Mouse (Mus musculus): ENCODE data around the gene Gfra1.

Gene Gfra1

GRCm38 (mm10) chr19:58266600-58266999 is 189.1 kb downstream of the Gfra1 start:
- DNase-seq (ENCODE audit: extremely low read depth, low read depth, low spot score), result no peak

DNA sequence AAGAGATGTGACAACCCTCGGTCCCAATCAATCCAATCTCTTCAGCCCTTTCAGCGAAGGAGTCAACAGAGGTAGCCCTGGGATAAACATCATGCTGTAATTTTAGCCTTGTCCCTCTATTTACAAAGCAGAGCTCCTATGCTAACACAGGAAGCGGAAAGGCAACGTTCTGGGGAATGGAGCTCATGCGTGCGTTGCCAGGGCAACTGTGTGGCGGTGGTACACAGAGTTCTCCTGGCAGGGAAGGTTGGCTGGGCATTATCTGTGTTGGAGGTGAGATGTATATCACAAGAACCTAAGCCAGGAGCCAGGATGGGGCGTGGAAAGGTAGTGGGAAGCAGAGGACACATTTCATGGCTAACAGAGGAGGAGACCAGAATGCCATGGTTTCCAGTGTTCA is 194.8 kb downstream of the Gfra1 start:
- no peak for DNase-seq (ENCODE audit: extremely low read depth, low read depth, low spot score)

GRCm38 (mm10) chr19:58259250-58259649 is 196.5 kb downstream of the Gfra1 start:
- DNase-seq (ENCODE audit: extremely low read depth, low read depth, low spot score), result peak; percentile 34

- peak; percentile 40 for DNase-seq (ENCODE audit: extremely low read depth, low read depth, low spot score)
Measured at GRCm38 (mm10) chr19:58256485-58256884, 199.2 kb downstream of the Gfra1 start.

- no peak for DNase-seq (ENCODE audit: extremely low read depth, low read depth, low spot score)
Measured at GRCm38 (mm10) chr19:58255394-58255793, 200.3 kb downstream of the Gfra1 start.

- DNase-seq (ENCODE audit: extremely low read depth, low read depth, low spot score), result no peak
Measured at GRCm38 (mm10) chr19:58254172-58254571, 201.5 kb downstream of the Gfra1 start.

DNA sequence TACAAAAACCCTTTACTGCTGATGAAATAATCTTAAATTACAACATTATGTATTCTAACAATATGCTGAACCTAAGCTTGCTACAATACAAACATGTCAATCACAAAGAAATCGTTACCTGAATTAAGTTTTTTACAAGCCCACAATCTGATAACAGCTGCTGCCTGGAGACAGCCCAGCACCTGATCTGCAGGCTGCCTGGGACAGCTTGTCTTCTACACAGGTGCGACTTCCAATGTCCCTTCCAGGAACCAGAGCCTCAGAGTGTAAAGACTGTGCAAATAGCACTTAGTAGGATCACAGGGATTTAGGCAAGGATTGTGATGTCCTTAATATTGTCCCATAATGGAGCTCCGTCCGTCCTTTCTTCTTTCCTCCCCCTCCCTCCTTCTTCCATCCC is 204.0 kb downstream of the Gfra1 start:
- no peak for DNase-seq (ENCODE audit: extremely low read depth, low read depth, low spot score)

- no peak for DNase-seq (ENCODE audit: extremely low read depth, low read depth, low spot score)
Measured at GRCm38 (mm10) chr19:58251095-58251494, 204.6 kb downstream of the Gfra1 start.

- DNase-seq (ENCODE audit: extremely low read depth, low read depth, low spot score), result no peak
Measured at GRCm38 (mm10) chr19:58250237-58250636, 205.5 kb downstream of the Gfra1 start.

DNA sequence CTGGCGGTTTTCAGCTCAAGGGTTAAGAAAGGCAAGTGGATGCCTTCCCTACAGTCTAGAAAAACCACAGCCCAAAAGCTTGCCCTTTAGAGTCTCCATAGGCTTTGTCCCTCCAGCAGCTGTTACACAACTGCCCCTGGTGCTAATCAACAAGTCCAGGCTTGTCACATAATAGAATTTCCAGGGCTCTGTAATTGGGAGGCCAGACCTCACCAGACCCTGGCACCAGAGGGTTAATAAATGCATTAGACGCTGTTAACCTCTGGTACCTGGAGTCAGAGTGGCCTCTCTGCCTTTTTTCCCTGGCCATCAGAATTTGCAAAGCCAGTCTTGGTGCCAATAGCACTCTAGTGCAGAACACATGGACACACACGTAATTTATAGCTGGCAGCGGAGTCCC is 211.6 kb downstream of the Gfra1 start:
- DNase-seq (ENCODE audit: extremely low read depth, low read depth, low spot score), result no peak

DNA sequence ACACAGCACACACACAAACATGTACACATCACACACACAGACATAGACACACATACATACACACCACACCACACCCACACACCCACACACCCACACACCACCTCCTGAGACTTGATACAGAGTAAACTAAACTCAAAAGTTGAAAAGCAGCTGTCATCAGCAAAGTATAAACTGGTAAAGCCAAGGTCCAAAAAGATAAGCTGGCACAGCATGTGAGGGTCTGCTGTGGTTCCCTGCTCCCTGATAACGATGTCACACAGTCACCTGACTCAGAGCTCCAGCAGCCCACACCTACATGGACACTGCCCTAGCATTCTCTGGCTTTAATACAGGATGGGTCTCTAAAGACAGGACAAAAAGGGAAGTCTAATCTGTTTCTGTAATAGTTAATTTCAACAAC is 212.1 kb downstream of the Gfra1 start:
- no peak for DNase-seq (ENCODE audit: extremely low read depth, low read depth, low spot score)

- no peak for DNase-seq (ENCODE audit: extremely low read depth, low read depth, low spot score)
Measured at GRCm38 (mm10) chr19:58238325-58238724, 217.4 kb downstream of the Gfra1 start.

GRCm38 (mm10) chr19:58227725-58228124 is 228.0 kb downstream of the Gfra1 start:
- no peak for DNase-seq (ENCODE audit: extremely low read depth, low read depth, low spot score)

DNA sequence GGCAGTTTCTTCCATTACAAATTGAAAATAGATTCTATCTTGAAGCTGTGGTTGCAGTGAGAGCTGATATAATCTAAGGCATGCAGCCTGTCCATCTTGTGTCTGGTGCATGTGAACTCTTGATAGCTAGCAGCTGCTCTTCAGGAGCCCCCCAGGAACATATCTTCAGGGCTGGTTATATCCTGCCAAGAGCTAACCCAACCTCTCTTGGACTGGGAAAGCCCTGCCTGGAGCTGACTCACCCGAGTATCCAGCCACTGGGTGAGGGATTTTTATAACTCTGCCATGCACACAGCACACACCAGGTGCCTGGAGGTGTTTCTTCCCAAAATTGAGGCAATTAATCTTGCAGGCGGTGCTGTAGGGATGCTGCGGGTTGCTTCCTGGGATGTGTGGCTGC is 228.8 kb downstream of the Gfra1 start:
- DNase-seq (ENCODE audit: extremely low read depth, low read depth, low spot score), result no peak

GRCm38 (mm10) chr19:58220061-58220831 is 235.5 kb downstream of the Gfra1 start:
- DNase-seq (ENCODE audit: extremely low read depth, low read depth, low spot score), result peak; percentile 25

GRCm38 (mm10) chr19:58217591-58217990 is 238.1 kb downstream of the Gfra1 start:
- DNase-seq (ENCODE audit: extremely low read depth, low read depth, low spot score), result no peak

GRCm38 (mm10) chr19:58206496-58207044 is 249.1 kb downstream of the Gfra1 start:
- no peak for DNase-seq (ENCODE audit: extremely low read depth, low read depth, low spot score)

GRCm38 (mm10) chr19:58205470-58205869 is 250.2 kb downstream of the Gfra1 start:
- DNase-seq (ENCODE audit: extremely low read depth, low read depth, low spot score), result no peak

- no peak for DNase-seq (ENCODE audit: extremely low read depth, low read depth, low spot score)
Measured at GRCm38 (mm10) chr19:58202627-58203026, 253.1 kb downstream of the Gfra1 start.

GRCm38 (mm10) chr19:58199679-58200078 is 256.0 kb downstream of the Gfra1 start:
- DNase-seq (ENCODE audit: extremely low read depth, low read depth, low spot score), result no peak

DNA sequence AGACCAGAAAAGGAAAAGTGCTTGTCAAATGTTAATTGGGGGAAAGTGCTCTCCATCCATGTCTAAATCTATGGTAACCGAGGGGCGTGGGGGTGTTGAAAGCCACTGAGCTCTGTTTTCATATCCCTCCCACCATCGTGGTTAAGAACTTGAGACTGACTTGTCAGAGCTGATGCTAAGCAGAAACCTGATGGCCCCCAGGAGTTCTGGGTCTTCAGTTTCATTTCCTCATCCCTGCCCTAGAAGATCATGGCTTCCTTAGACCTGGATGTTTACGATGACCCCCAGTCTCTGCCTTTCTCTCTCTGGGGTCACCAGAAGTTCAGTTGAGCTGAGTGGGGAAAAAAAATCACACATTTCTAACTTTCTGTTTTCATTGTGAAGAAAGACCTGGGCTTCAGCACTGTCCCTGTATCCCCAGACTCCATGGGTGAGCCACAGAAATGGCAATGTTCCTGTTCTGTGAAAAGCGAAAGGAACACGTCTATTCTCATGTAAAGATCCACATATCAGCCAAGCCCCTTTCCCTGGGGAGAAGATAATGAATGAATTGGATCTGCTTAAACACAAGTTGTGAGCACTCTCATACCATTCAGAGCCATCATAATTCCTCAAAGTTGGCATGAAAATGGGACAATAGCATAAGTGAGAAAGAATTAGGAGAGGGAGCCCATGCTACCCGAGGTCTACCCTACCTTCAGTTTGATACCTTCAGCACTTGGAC is 261.8 kb downstream of the Gfra1 start:
- DNase-seq (ENCODE audit: extremely low read depth, low read depth, low spot score), result no peak

DNA sequence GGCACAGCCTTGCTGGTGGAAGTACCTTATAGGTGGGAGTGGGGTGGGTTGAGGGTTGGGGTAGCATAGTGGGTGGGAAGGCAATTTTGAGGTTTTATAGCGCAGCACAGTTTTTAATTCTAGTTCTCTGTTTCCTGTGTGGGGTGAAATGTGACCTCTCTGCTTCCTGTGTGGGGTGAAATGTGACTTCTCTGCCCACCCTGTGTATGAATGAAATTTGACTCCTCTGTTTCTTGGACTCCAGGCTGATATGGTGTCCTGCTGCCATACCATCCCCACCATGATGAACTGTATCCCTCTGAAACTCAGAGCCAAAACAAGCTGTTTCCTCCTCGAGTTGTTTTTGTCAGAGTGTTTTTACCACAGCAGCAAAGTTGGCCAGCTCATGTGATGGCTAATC is 264.8 kb downstream of the Gfra1 start:
- DNase-seq (ENCODE audit: extremely low read depth, low read depth, low spot score), result no peak

Measured in fat pad, adult 2 months (tissue).